Mouse (Mus musculus) cerebellum, postnatal 25 days (tissue): Measurements from ENCODE around the gene Olfr143.

Experiments used
- DNase-seq, 2 experiments: peaks; one replicate each; pipeline ENCODE4 v3.0.0; 2021; ENCODE audit warnings: mixed read lengths in 2 of 2

Olfr143 gene

GRCm38 (mm10) chr9:38252474-38252873 lies at the start of gene Olfr143:
Gene Olfr143, plus strand, starts transcription at chr9:38252774.
- no peak for DNase-seq

- DNase-seq, result no peak
Measured at GRCm38 (mm10) chr9:38208065-38208464, 44.5 kb upstream of the Olfr143 start, which contains the start of gene Olfr893. Gene Olfr893, plus strand, starts transcription at chr9:38208365.

GRCm38 (mm10) chr9:38217755-38218154 lies 34.8 kb upstream of the Olfr143 start, which contains the start of gene Olfr894:
Gene Olfr894, plus strand, starts transcription at chr9:38218055.
- DNase-seq, result no peak

- no peak for DNase-seq
Measured at GRCm38 (mm10) chr9:38267551-38267950, 15.0 kb downstream of the Olfr143 start, which contains the start of gene Olfr895. Gene Olfr895, plus strand, starts transcription at chr9:38267851.

- DNase-seq, result no peak
Measured at GRCm38 (mm10) chr9:38290807-38291206, 38.2 kb downstream of the Olfr143 start, which contains the start of gene Olfr896-ps1. Gene Olfr896-ps1, plus strand, starts transcription at chr9:38291107.
